Mouse (Mus musculus) ES-E14 (cell line): Measurements from ENCODE around the gene Gm38655. TPM values are rescaled to one million over a fixed set of nuclear protein-coding genes. Genes with fewer than 3 reads are reported as not detected.

Experiments used
- DNase-seq: peaks from one replicate; pipeline ENCODE4 v3.0.0-alpha.2; 2013; ENCODE audit warnings: low read depth, low spot score
- H3K27ac ChIP-seq: 2 replicates; pipeline ENCODE4 v1.5.1; 2012; ENCODE audit warnings: low read depth, mild to moderate bottlenecking, low read length, moderate library complexity, mixed read lengths; ENCODE audit not compliant: poor library complexity, insufficient read depth, severe bottlenecking
- H3K36me3 ChIP-seq: 2 replicates; pipeline ENCODE4 v1.6.1; 2012; ENCODE audit warnings: mild to moderate bottlenecking, low read length, moderate library complexity, mixed read lengths; ENCODE audit not compliant: control insufficient read depth, poor library complexity, insufficient read depth, severe bottlenecking
- H3K4me1 ChIP-seq, 2 experiments: fragments of 150-350 bp in 1 of 2; sonication (generic) in 1 of 2; 2 replicates each; pipeline ENCODE4 v1.6.1; 2012; ENCODE audit warnings: low read length in 2 of 2, mild to moderate bottlenecking in 1 of 2, mixed read lengths in 1 of 2; ENCODE audit not compliant: control insufficient read depth in 2 of 2, insufficient read depth in 2 of 2, poor library complexity in 1 of 2
- H3K4me3 ChIP-seq, 2 experiments: fragments of 150-350 bp in 1 of 2; sonication (generic) in 1 of 2; 2 replicates each; pipeline ENCODE4 v1.5.1; 2012; ENCODE audit warnings: low read length in 2 of 2, low read depth in 1 of 2, mild to moderate bottlenecking in 1 of 2, mixed read lengths in 1 of 2; ENCODE audit not compliant: insufficient read depth in 1 of 2, poor library complexity in 1 of 2, severe bottlenecking in 1 of 2
- H3K9ac ChIP-seq: 2 replicates; pipeline ENCODE4 v1.6.1; 2012; ENCODE audit warnings: low read depth, mild to moderate bottlenecking, low read length, mixed read lengths; ENCODE audit not compliant: poor library complexity, insufficient read depth, severe bottlenecking
- H3K9me3 ChIP-seq: fragments of 150-350 bp; sonication (generic); 2 replicates; pipeline ENCODE4 v1.6.1; 2012; ENCODE audit warnings: low read depth, mild to moderate bottlenecking, low read length; ENCODE audit not compliant: control insufficient read depth, insufficient read depth
- CHD2 ChIP-seq: IDR thresholded peaks from 2 replicates; pipeline ENCODE4 v1.6.1; 2014; ENCODE audit warnings: mild to moderate bottlenecking, low read depth, low read length, inconsistent platforms
- HCFC1 ChIP-seq: IDR thresholded peaks from 2 replicates; pipeline ENCODE4 v1.6.1; 2012; ENCODE audit warnings: low read length, inconsistent platforms, borderline replicate concordance; ENCODE audit not compliant: insufficient read depth
- MAFK ChIP-seq: IDR thresholded peaks from 2 replicates; pipeline ENCODE4 v1.6.1; 2014; ENCODE audit warnings: mild to moderate bottlenecking, low read depth, low read length, inconsistent platforms; ENCODE audit not compliant: insufficient read depth
- ZC3H11A ChIP-seq: IDR thresholded peaks from 2 replicates; pipeline ENCODE4 v1.6.1; 2012; ENCODE audit warnings: low read depth, mild to moderate bottlenecking, inconsistent platforms, low read length, borderline replicate concordance
- ZNF384 ChIP-seq: IDR thresholded peaks from 2 replicates; pipeline ENCODE4 v1.6.1; 2012; ENCODE audit warnings: low read depth, low read length, inconsistent platforms
- in situ Hi-C, 2 experiments: fragments of 600-800 bp; cut with MboI; formaldehyde crosslinking; loops; one replicate each; pipeline ENCODE4 v1.15.1; 2025; ENCODE audit warnings: low sequenced_read_pairs in 2 of 2, inconsistent platforms in 1 of 2; ENCODE audit not compliant: unreplicated experiment in 2 of 2
- total RNA-seq: library from RNA; depleted of rRNA; stranded (reverse); fragments of 300-350 nt; gene quantifications from 2 replicates; pipeline ENCODE4 v1.2.3, GENCODE M21; 2012

Gene Gm38655
- total RNA-seq, 1 experiment, result not detected

GRCm38 (mm10) chr17:25163387-25163786, 11.9 kb downstream of the Gm38655 start:
- no peak for TF ChIP-seq ZNF384
- TF ChIP-seq HCFC1, result no peak
- no peak for TF ChIP-seq ZC3H11A
- TF ChIP-seq MAFK, result no peak
- no peak for TF ChIP-seq CHD2
- in situ Hi-C loops, result no loop called here
- no peak overlapping the region for H3K4me3 ChIP-seq
- H3K9me3 ChIP-seq, result no peaks in the 10 kb centered on the region
- DNase-seq, result no peak
- no peak overlapping the region for H3K9ac ChIP-seq
- H3K27ac ChIP-seq, result no peak overlapping the region
- H3K4me1 ChIP-seq, result no peaks in the 10 kb centered on the region; a peak in 1 of 4 replicates
- peaks cover 7% of the 10 kb centered on the region for H3K36me3 ChIP-seq

GRCm38 (mm10) chr17:25162161-25162560, 13.1 kb downstream of the Gm38655 start, which contains the start of gene Ccdc154:
Ccdc154 (plus strand) TSS chr17:25162461.
- no peak within 1 kb of the TSS for H3K9ac ChIP-seq
- peaks cover 11% of the 10 kb centered on the region for H3K36me3 ChIP-seq
- no peaks in the 10 kb centered on the region; a peak in 1 of 4 replicates for H3K4me1 ChIP-seq
- no peak within 1 kb of the TSS for H3K4me3 ChIP-seq
- in situ Hi-C loops, result no loop called here
- TF ChIP-seq MAFK, result no peak
- no peak for TF ChIP-seq ZNF384
- TF ChIP-seq HCFC1, result no peak
- no peak for TF ChIP-seq CHD2
- TF ChIP-seq ZC3H11A, result no peak
- H3K27ac ChIP-seq, result no peak within 1 kb of the TSS
- no peaks in the 10 kb centered on the region for H3K9me3 ChIP-seq
- no peak for DNase-seq

GRCm38 (mm10) chr17:25139960-25140359, 35.3 kb downstream of the Gm38655 start:
- TF ChIP-seq ZC3H11A (no peak), CHD2 (no peak), MAFK (no peak), ZNF384 (no peak), HCFC1 (no peak)
- peak; percentile 27 for DNase-seq
- Histone ChIP-seq H3K9me3 (no peaks in the 10 kb centered on the region), H3K4me1 (no peaks in the 10 kb centered on the region), H3K4me3 (no peak overlapping the region), H3K27ac (no peak overlapping the region), H3K36me3 (peaks cover 10% of the 10 kb centered on the region; the same call in 1 of the 2 replicates), H3K9ac (no peak overlapping the region)
- in situ Hi-C loops, result no loop called here

- Histone ChIP-seq H3K9me3 (no peaks in the 10 kb centered on the region), H3K9ac (no peak overlapping the region), H3K36me3 (peaks cover 10% of the 10 kb centered on the region; the same call in 1 of the 2 replicates), H3K27ac (no peak overlapping the region), H3K4me3 (no peak overlapping the region), H3K4me1 (no peaks in the 10 kb centered on the region)
- no peak for TF ChIP-seq HCFC1
- TF ChIP-seq ZNF384, result no peak
- no peak for TF ChIP-seq ZC3H11A
- TF ChIP-seq MAFK, result no peak
- TF ChIP-seq CHD2, result no peak
- in situ Hi-C loops, result no loop called here
- no peak for DNase-seq
Measured at GRCm38 (mm10) chr17:25138803-25139202, 36.5 kb downstream of the Gm38655 start.
